Mouse (Mus musculus): Measurements from ENCODE around the gene Psma7.

GRCm38 (mm10) chr2:180086637-180087027 lies 44.4 kb upstream of the Psma7 start:
- TF ChIP-seq CTCF (IDR thresholded peaks at IDR 0.05; ENCODE audit: borderline replicate concordance, insufficient read depth, low read depth, low read length): no peak
- TF ChIP-seq POLR2A (IDR thresholded peaks at IDR 0.05; ENCODE audit: borderline replicate concordance, insufficient read depth, low read length): no peak

All from cerebellum, adult 2 months (tissue).